Mouse (Mus musculus): Measurements from ENCODE around the gene Gba.

GRCm38 (mm10) chr3:89159211-89159610 is 43.5 kb upstream of the Gba start:
- TF ChIP-seq CTCF (IDR thresholded peaks at IDR 0.05; ENCODE audit: borderline replicate concordance, extremely low read depth, insufficient read depth, insufficient read length) (no peak), POLR2A (IDR thresholded peaks at IDR 0.05; ENCODE audit: borderline replicate concordance, extremely low read depth, insufficient read depth, insufficient read length, poor library complexity, severe bottlenecking) (no peak)

Measured in brain, embryonic 14.5 days (tissue).